Mouse (Mus musculus) C2C12 (cell line): ENCODE results near the gene Tas2r115.
"Not testable (repeated sequence)": the region's sequence is repeated elsewhere in the genome, so short reads cannot be mapped to it uniquely, and the experiment has no call there.

ENCODE experiments used
- CTCF ChIP-seq: IDR thresholded peaks from one replicate; pipeline ENCODE4 v1.5.1; 2011; ENCODE audit not compliant: control insufficient read depth, insufficient read depth, insufficient read length
- MYOD1 ChIP-seq: IDR thresholded peaks from one replicate; pipeline ENCODE4 v1.6.1; 2011; ENCODE audit warnings: low read depth; ENCODE audit not compliant: control insufficient read depth, insufficient read length

DNA sequence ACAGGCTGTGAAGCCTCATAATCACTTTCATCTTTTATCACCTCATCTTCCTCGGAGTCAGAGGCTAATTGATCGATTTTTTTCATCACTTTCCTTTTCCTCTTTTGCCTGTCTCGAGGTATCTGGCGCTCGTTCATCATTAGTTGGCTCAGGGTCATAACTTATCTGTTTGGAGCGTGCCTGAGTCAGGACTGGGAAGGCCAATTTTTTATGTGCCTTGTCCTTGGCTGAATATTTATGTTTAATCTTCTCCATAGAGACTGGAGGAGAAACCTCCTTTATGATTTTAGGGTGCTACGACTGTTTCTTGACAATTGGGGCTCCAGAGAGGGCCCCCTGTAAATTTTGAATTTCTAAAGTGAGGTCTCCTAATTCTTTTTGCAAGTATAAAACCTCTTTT lies 46.2 kb downstream of the Tas2r115 start:
- TF ChIP-seq MYOD1, CTCF: not testable (repeated sequence)
